Mouse (Mus musculus) cerebellum, adult 11-12 months (tissue): ENCODE measurements around the gene Vps13d.

Source experiments
- DNase-seq: peaks from one replicate; pipeline ENCODE4 v3.0.0; 2022

Vps13d gene

DNA sequence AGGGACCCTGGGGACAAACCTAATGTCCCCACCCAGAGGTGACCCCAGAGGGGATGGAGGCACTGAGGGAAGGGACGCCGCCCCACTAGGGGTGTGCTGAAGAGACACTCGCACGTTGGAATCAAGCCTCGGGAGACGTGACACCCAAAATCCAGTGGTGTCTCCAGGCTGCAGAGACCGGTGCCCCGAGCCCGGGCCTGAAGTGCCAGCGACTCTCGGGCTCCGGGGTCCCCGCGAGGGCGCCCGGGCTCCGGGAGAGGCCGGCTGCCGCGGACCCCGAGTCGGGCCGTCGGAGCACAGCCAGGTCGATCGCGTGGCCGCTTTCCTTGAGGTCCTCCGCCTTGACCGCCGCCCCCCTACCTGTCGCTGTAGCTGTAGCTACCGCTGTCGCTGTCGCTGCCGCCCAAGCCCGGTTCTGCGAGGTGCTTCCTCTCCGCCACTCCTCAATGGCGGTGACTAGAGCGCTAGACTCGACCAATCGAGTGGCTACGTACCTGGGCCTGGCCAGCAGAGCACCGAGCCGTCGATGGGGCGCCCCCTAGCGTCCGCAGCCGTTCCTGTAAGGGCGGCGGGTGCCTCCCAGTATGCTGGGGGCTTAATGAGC is at the start of gene Vps13d:
Gene Vps13d, minus strand, starts transcription at position 447 of the 604 bp plus-strand sequence.
- DNase-seq = peak; percentile 84

DNA sequence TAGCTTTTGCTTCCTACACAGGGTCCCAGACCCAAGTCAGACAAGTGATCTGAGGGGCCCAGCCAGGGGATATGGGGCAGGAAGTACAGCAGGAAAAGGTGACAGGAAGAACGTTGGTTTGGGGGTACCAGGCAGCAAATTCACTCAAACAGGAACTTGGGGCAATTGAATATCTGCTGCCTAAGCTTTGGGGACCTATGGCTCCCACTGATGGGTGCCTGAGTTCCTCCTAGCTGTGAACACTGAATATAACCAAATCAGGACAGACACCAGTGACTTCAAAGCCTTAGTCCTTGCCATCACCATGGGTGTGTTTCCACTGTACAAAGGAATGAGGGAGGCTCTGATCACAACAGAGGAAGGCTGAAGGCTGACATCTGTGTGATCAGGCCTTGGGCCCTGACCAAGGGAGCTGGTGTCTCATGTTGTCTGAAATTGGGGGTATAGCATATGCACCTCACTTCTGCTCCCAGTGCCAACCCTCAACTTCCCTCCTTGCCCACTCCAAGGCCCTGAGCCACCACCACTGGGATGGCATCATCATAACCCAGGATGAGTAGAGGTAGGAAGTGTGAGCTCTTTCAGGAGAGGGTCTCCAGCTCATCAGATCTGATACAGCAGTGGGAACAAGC is 48.0 kb upstream of the Vps13d start:
- DNase-seq = no peak

DNA sequence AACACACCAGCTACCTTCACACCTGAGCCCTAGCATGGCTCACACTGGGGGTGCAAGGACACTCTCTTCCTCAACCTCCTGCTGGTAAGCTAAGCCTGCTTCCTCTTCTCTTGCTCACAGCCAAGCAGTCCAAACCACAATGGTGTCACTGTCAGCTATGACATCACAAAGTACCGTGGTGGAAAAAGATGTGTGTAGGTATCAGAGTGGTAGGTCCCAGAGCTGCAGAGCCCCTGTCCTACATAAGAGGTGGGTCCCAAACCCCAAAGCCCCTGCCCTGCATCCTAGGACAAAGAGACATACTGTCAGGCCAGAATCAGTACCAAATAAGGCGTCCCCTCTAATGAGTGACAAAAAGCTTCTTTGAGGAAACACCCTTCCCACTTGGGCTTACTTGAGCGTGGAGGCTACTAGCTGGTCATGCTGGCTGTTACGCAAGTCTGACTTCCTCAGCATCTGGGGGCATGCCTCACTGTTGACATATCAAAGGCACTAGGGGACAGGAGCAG is 46.0 kb upstream of the Vps13d start:
- no peak for DNase-seq

DNA sequence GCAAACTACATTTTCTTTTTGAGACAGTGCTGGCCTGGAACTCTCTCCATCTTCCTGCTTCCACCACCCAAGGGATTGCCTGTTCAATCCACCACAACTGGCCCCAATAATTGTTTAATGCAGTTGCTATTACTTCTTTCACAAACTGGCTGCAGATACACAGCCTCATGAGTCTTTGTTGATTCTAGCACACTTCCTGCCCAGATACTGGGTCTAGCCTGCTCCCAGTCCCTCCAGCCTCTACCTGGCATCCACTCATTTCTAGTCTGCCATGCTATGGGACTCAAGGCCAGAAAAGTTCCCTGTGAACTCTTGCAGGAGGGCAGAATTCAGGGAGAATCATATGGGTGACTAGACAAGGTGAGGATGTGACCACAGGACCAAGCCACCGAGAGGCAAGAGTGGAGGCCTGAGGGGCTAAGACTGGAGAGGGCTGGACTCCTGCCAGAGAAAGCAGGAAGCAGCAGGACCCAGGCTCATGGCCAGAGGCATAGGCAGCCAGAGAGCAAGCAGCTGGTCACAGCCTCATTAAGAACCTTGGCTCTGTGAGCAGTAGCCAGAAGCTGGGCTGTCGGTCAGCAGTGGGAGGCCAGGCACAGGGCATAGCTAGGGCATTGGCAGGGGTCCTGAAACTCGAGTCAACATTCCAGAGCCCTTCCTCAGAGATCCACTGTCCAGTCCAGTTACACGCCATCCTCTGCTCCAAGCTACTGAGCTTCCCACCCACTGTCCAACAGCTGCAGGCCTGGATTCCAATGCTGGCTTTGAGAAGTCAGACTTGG is 44.4 kb upstream of the Vps13d start:
- peak; percentile 13 for DNase-seq

DNA sequence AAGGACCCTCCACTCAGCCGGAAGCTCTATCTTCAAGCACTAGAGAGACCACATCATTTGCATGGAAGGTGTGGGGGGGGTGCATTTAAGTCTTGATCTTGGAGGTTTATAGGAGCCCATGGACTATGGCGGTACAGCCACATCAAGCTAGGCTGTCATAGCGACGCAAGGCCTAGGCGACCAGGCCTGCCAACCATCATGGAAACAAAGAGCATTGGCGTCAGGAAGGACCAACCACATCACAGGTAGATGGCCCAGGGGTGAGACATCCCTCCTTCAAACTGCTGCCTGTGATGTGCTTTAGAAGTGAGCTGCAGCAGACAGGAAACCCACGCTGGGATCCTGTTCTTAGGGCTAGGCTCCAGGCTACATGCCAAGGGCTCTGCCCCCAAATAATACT is 41.2 kb upstream of the Vps13d start:
- DNase-seq = no peak

- DNase-seq = no peak
Observed at GRCm38 (mm10) chr4:145233487-145234228, 38.9 kb upstream of the Vps13d start.

DNA sequence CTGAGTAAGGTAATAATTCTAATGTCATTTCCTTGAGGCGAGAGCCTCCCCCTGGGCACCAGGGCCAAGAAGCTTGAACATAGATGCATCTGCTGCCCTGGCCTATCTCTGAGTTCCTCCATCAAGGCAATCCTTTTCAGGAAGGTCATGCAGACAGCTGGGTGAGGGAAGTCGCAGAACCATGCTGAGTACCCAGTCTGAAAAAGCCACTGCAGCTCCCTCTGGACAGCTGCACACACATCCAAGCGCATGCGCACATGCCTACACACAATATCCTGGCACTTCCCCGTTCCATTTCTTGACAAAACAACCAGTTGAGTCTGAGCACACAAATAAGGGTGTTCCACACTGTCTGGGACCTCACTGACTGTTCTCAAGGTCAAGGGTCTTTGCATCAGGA is 36.9 kb upstream of the Vps13d start:
- no peak for DNase-seq

GRCm38 (mm10) chr4:145230647-145231046 is 35.8 kb upstream of the Vps13d start:
- no peak for DNase-seq

GRCm38 (mm10) chr4:145229524-145230163 is 34.8 kb upstream of the Vps13d start:
- no peak for DNase-seq

- DNase-seq = no peak
Observed at GRCm38 (mm10) chr4:145229051-145229450, 34.2 kb upstream of the Vps13d start.

DNA sequence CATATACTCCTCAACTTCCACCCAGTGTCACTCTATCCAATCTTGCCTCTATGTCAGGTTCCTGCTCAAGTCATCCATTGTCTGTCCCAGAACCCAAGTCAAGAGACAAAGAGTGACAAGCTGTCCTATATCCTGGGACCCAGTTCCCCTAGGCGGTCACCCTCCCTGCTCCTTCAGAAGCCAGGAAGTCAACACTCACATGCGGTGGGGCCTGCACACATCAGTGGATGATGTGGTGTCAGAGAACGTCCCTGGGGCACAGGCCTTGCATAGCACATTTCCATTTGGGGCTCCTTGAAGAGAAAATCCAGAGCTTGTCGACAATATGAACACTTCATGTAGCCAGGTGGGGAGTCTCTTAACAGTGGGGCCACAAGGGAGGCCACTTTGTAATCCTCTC is 29.8 kb upstream of the Vps13d start:
- no peak for DNase-seq

DNA sequence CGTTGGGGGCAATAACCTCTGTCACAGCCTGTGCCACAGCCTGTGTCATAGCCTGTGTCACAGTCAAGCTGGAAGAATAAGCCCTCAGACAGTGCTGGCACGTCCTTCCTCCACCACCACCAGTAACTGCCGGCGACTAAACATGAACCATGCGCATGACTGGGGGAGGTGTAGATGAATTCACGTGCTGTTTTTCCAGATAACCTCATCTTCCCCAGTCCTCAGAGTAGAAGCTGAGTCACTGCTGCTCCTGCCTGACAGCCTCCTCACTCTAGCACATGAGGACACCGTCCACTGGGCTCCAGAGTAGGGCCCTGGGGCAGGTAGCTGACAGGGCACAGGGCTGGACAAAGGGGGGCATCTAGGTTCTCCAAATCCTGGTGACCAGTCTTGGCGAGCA is 27.3 kb upstream of the Vps13d start:
- DNase-seq = no peak

DNA sequence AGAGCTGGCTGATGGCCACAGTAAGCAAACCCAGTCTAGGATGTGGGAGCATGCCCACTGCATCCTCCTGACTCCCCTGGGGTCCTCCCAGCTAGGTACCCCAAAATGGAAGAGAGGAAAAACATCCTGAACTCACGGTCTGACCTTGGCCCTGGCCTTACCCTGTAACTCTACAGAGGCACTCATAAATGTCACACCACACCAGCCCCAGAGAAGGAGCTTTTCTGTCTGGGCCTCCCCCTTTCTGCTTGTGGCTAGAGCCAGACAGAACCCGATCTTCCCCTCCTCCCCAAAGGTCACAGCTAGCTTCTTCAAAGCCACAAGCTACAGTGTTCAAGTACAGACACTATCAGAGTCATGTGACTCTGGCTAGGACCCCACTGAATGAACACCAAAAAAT is 26.6 kb upstream of the Vps13d start:
- DNase-seq = no peak

- no peak for DNase-seq
Observed at GRCm38 (mm10) chr4:145220001-145220400, 25.2 kb upstream of the Vps13d start.

DNA sequence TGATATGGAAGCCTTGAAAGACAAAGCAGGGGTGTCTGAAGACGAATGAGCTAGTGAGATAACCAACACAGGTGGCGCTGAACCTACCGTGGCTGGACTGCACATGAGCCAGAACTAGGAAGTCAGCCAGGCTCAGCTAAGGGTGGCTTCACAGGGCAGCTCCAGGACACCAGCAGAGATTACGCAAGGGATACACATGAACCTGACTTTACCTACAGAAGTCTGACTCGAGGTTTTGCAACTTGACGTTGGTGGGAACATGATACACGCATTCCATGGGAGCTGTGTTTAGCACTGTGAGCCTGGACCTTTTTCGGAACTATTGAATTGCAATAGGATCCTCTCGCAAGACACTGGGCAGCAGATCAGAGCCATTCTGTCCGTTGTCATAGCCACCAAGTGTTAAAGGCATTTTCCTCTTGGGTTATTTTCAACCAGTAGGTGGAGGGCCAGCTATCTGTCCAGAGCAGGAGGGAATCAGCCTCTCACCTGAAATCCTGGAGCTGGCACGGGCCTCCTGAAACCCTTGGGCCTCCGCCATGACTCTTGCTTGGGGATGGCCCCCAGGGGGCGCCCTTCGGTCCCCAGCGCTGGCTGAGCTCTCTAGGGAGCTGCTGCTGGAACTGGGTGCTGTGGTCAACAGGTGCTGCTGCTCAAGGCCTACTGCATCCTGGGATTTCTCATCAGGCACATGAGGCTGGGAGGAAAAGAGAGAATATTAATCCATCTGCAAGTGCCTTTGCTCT is 24.6 kb upstream of the Vps13d start:
- DNase-seq = no peak

DNA sequence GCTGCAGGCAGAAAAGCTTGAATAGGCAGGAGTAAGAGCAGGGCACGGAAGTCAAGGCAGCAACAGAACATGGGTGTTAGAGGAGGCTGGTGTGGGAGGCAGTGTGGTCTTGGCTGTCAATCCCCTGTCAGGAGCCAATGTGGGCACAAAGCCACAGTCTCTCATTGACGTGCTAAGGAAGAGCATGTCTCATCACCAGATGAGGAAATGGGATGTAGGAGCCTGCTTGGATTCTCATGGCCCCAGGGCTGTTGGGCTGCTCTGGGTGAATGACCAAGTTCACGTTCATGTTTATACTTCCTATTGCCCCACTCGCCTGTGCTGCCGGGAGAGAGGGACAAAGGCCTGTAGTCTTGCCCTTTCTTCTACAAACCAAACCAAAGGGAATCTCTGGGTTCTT is 23.0 kb upstream of the Vps13d start:
- no peak for DNase-seq

DNA sequence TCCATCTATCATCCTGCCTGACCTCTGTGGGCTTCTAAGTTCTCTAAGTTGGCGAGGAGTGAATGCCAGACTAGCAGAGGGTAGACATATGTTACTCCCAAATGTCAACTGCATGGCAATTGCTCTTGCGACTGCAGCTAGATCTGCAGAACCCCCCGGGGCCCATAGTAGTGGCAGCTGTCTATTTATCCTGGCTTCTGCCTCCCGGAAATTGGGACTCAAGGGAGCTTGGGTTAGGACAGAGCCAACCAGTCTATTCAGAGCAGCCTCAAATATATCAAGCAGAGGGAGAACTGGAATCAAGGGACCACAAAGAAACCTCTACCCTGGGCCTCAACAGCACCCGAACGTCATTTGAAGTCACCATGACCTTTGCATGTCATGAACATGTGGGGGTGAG is 22.2 kb upstream of the Vps13d start:
- DNase-seq = no peak

- DNase-seq = no peak
Observed at GRCm38 (mm10) chr4:145215396-145215795, 20.6 kb upstream of the Vps13d start.

DNA sequence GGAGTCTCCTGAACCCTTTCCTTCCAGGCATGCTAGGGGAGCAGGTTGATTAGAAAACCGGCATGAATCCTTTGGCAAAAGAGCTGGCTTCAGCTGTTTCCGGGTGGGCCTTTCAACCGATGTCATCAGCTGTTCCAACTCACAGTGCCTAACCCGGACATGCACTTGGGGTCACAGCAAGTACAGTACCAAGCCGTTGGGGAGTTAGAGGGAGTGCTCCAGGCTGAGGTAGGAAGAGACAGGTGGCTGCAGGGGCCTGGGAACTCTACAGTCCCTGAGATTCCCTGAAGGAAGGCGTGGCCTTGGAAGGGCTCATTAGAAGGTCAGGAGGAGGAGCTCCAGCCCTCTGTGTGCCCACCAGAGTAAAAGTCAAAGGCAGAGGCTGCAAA is 20.0 kb upstream of the Vps13d start:
- DNase-seq = no peak

GRCm38 (mm10) chr4:145213999-145214785 is 19.4 kb upstream of the Vps13d start:
- DNase-seq = peak; percentile 51

- no peak for DNase-seq
Observed at GRCm38 (mm10) chr4:145211076-145211475, 16.3 kb upstream of the Vps13d start.
